Mouse (Mus musculus): ENCODE data around the gene Slc39a11. TPM values are rescaled to one million over a fixed set of nuclear protein-coding genes. Genes with fewer than 3 reads are reported as not detected.

Slc39a11 gene
- total RNA-seq, 1 experiment from 2014 or later: 13.7 TPM

DNA sequence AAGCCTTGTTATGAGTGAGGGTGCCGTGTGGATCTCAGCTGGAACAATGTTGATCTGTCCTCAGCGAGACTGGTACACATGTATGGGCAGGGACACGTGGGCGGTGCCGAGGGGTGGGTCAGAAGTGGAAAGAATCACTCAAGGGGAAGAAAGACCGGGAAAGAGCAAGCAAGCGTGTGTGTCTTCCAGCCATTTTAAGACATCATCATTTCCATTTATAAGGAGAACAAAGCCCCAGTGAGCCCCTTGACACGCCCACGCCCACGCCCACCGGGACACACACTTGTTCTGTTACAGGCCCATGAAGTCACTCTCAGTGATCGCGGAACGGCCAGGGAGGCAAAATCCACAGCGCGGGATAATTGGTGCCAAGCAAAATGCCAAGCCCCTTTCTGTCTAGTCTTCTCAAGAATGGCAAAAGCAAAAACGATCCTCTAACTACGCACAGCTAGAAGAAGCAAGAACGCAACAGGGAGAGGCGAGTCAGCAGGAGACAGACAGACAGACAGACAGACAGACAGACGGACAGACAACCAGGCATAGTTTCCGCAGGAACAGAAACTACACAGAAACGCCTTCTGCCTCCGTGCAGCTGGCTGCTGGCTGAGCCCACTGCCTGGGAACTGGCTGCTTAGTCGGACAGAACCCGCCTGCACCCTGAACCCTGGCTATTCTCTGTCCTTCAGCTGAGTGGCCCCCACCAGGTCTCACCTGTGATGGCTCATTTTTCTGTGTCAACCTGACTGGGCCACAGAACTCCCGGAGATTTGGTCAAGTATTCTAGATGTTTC, 364.7 kb downstream of the Slc39a11 start:
- no peak for DNase-seq

DNA sequence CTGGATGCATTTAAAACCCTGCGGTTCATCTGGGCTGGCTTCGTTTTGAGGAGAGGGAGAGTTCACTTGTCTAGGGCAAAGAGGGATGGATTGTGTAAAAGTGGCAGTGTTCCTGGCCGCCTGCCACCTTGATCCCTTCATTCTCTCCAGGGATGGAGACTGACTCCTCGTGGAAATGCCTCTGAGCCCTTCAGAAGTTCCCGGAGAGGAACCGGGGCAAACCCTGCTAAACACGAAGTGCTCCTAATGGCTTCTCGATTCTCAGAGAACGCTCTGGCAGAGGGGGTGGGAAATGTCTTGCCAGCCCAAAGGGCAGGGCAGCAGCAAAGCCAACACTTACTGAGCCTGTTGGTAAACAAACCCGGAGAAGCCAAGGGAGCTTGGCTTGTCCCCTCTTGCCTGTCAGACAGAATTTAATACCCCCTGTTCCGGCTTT, 366.5 kb downstream of the Slc39a11 start:
- peak; percentile 62 for DNase-seq

DNA sequence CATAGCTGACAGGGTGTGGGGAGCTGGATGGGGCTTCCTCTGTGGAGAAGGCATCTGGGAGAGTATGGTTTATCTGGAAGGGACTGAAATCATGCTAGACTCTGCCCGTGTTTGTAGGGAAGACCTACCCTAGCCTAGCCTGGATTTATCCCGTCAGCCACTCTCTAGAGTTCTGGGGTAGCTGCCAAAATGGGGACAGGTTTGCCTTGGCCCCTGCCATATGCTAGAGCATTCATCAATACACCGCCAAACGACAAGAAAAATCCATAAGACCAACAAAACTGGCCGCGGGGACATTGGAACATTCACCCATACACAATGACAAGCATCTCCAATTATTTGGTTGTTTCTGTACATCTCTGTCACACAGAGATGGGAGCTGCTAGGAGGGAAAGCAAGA, 371.6 kb downstream of the Slc39a11 start:
- DNase-seq: no peak

DNA sequence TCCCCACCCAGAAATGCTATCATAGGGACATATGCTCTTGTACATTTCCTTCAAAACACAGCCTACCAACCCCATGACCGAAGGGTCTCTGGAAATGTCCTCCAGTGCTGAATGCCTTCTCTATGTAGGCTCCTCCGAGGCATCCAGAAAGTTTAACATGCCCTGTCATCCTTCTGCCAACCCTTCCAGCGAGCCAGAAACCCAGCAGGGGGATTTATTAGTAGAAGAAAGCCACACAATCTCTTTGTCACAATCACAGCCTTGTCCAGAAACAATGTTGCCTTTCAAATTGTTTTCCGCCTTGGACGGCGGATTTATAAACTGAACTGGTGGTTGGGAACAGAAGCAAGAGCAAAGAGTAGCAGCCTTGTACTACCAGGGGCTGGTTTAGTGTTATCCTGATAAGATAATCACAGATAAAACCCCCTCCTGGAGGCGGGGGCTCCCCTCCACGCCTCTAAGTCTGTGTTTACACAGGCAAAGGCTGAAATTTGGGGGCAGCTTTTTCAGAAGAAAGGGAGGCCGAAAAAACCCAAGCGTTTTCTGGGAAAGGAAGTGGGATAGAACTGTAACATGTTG, 372.8 kb downstream of the Slc39a11 start:
- DNase-seq: no peak

DNA sequence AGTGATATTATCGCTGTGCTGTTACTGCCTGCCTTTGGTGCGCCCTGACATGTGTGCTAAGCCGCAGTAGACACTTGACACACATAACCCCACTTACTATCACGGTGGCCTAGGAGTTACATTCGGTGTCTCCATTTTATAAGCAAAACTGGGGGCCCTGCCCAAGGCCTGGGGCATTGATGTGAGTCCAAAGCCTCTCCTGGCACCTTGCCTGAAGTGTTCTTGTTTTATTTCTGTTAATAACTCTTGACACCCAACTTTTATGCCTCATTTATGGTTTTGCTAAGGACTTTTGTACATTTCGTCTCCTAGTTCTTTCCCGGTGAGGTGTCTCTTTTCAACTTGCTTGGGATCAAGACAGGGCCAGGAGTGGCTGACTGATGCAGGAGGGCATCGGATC, 373.4 kb downstream of the Slc39a11 start:
- no peak for DNase-seq

DNA sequence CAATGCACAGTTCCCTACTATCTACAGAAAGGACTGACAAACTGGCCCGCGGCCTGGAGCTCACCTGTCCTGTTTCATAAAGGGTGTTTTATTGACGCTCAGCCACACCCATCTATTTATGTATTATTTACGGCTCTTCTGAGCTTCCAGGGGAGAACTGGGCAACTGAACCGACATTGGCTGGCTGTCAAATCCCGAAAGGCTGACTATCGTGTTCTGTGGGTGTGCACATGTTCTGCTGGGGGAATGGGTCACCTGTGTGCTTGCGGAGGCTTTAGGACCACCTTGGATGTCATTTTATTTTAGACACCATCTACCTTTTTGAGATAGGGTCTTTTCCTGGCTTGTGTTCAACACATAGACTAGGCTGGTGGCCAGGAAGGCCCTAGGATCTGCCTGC, 375.8 kb downstream of the Slc39a11 start:
- no peak for DNase-seq

DNA sequence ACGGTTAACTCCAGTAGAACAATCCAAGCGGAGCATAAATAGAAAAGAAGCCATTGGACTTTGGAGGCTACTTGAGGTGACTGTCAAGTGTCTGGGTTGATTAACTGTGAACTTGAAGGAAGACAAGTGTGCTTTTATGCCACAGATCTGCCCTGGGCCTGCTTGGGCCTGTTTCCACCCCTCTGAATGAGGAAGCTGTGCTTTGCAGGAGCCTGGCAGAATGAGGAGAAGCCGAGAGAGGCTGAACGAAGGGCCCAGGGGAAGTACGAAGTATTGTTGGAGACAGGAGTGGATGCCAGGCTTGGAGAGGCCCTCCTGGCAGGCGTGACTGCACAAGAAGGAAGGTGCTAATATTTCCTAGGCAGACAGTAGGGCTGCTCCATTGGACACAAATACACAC, 378.0 kb downstream of the Slc39a11 start:
- DNase-seq: no peak

GRCm38 (mm10) chr11:113268831-113269319, 381.0 kb downstream of the Slc39a11 start:
- no peak for DNase-seq

DNA sequence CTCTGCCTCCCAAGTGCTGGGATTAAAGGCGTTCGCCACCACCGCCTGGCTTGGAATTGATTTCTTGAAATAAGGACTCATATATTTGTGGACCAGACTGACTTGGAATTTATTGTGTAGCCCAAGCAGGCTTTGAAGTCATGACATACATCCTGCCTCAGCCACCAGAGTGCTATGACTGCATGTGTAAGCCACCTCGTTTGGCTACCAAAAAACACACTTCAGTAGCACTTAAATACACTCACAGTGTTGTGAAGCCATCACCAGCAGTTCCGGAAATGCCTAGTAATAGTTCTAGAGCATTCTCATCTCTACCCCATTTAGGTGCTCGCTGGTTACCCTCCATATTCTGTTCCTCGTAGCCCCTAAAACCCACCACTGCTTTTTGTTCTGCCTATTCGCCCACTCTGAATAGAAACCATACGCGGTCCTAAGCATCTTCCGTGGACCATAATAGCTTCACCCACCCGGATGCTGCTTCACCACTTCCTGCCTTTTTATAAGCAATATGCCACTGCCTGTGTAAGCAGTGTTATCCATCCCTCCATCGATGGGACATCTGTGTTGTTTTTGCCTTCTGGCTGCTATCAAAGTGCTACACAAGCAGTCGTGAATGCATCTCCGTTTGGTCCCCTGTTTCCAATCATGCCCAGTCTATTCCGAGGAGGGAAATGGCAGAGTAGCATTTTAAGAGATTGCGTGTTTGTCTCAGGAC, 382.2 kb downstream of the Slc39a11 start:
- DNase-seq: no peak

GRCm38 (mm10) chr11:113266706-113267105, 383.2 kb downstream of the Slc39a11 start:
- no peak for DNase-seq

GRCm38 (mm10) chr11:113265567-113265966, 384.3 kb downstream of the Slc39a11 start:
- DNase-seq: no peak

DNA sequence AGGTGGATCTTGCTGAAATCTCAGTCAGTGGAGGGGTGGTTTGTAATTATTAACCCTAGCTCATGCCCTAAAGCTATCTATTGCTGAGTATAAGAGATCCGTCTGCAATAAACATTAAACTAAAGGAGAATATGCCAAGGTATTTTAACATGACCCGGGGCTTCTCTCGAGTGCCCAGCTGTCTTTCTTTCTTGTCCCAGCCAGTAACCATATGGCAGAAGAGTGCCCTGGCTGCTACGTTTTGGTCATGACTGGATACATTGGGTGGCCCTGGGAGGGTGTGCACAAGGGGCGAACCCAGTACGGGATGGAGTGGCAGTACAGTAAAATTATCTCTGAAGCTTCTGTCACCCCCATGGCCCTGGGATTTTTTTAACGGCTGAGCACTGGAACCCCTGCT, 385.9 kb downstream of the Slc39a11 start:
- DNase-seq: no peak

DNA sequence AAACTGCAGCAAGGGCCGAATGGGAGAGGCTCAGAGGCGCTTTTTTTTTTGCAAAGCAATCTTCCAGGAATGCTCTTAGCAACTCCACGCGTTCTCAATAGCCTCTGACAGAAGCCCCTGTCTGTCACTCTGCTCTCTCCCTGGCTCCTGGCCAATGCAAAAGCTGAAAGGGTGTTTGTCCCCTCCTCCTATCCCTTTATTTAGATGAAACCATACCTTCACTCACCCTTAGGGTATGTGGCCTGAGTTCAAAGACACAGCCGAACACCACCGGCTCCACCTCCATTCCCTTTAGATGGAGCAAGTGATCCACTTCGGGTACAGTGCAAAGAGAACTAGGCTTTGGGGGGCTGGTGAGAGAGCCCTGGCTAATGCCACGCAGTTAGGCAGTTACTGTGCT, 387.8 kb downstream of the Slc39a11 start:
- DNase-seq: no peak

DNA sequence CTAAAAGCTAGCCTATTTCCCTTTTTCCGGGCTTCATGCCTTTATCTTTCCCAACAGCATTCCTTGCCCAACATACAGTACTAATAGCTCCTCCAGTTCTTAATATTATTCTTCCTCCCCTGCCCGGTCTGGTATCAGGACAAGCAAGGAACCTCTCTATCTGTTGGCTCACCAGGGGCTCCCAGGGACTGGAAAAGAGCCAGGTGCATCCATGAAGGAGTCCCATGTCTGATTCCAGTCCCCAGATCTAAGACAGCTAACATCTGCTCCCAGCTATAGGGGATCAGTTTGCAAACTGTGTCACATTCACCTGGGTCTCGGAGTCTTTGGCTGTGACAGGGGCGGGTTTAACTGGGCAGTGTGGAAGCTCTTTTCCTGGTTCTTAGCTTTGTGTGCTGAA, 388.5 kb downstream of the Slc39a11 start:
- no peak for DNase-seq

- no peak for DNase-seq
These were observed 390.0 kb downstream of the Slc39a11 start for GRCm38 (mm10) chr11:113259712-113260382.

GRCm38 (mm10) chr11:113258016-113258415, 391.9 kb downstream of the Slc39a11 start:
- DNase-seq: no peak

- DNase-seq: no peak
These were observed 395.2 kb downstream of the Slc39a11 start for GRCm38 (mm10) chr11:113254653-113255052.

DNA sequence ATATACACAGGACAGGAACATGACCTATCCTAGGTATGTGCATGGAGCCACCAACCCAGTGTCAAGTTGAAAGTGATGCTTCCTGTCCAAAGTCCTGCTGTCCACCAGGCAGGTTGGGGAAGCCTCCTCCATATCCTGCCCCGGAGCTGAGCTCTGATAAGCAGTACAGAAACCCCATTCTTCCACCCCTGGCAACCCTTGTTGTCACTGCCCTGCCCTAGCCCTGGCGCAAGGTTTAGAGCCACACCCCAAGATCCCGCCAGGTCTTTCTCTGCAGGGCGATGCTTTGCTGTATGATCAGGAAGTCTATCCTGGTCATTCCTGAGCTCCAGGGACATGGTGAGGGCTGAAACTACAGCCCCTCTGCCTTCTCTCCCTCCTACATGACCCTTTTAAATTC, 396.7 kb downstream of the Slc39a11 start:
- no peak for DNase-seq

- no peak for DNase-seq
These were observed 398.7 kb downstream of the Slc39a11 start for GRCm38 (mm10) chr11:113251172-113251571.

DNA sequence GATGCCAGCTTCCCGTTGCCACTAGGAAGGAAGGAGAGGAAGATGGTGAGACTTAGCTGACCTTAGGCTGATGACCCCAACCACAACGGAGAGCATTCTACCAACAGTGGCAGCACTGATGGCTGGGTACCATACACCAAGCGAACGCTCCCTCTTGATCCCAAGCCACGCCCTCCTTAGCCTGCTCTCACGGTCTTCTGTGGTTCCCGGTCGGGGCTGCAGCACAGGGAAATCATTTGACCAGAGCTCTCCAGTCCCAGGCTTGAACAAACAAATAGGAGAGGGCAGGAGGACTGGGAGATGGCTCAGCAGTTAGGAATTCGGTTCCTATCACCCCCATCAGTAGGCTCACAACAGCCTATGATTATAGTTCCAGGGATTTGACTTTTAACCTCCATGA, 403.4 kb downstream of the Slc39a11 start:
- DNase-seq: no peak

- DNase-seq: no peak
These were observed 404.2 kb downstream of the Slc39a11 start for GRCm38 (mm10) chr11:113245666-113246065.

- DNase-seq: no peak
These were observed 415.4 kb downstream of the Slc39a11 start for GRCm38 (mm10) chr11:113234432-113234831.

- DNase-seq: no peak
These were observed 417.8 kb downstream of the Slc39a11 start for GRCm38 (mm10) chr11:113232049-113232448.
